Mouse (Mus musculus) urinary bladder, postnatal 14 days (tissue): Measurements from ENCODE around the gene Akap7.
"Not testable (repeated sequence)": the region's sequence is repeated elsewhere in the genome, so short reads cannot be mapped to it uniquely, and the experiment has no call there.

Source experiments
- DNase-seq: peaks from one replicate; pipeline ENCODE4 v3.0.0; 2021; ENCODE audit warnings: low spot score

Gene Akap7

DNA sequence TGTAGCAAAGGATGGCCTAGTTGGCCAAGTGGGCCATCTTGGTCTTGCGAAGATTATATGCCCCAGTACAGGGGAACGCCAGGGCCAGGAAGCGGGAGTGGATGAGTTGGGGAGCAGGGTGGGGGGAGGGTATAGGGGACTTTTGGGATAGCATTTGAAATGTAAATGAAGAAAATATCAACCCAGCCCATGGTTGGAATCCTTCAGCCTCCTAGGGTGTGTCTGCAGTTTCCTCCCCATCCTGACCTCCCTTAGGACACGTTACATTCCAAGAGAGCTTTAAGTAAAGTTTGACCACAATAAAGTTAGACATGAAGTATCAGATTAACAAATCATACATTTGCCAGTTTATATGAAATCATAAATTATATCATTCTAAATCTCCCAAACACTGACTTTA, 116.5 kb downstream of the Akap7 start:
- DNase-seq, result no peak

- DNase-seq, result not testable (repeated sequence)
Observed at GRCm38 (mm10) chr10:25186240-25186639, 121.4 kb downstream of the Akap7 start.

- DNase-seq, result no peak
Observed at GRCm38 (mm10) chr10:25185691-25186090, 122.0 kb downstream of the Akap7 start.

- DNase-seq, result no peak
Observed at GRCm38 (mm10) chr10:25184819-25185603, 122.7 kb downstream of the Akap7 start.

DNA sequence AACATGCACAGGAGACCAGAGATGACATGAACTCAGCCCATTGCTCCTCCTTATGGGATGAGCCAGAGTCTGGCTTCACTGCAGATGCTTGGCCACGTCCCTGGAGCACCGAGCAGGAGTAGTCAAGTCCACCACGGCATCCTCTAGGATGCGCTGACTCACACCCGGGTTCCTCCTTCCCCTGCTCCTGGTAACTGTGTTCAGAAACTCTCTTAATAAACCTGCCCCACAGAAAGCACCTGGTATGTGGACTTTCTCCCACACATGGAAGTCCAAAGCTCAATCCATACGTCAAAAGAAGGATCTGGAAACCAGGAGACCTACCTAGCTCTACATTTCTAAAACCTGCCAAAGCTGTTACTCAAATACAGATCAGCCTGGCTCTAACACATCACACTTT, 124.4 kb downstream of the Akap7 start:
- no peak for DNase-seq

GRCm38 (mm10) chr10:25179030-25179429, 128.6 kb downstream of the Akap7 start:
- no peak for DNase-seq

- no peak for DNase-seq
Observed at GRCm38 (mm10) chr10:25177270-25177669, 130.4 kb downstream of the Akap7 start.

DNA sequence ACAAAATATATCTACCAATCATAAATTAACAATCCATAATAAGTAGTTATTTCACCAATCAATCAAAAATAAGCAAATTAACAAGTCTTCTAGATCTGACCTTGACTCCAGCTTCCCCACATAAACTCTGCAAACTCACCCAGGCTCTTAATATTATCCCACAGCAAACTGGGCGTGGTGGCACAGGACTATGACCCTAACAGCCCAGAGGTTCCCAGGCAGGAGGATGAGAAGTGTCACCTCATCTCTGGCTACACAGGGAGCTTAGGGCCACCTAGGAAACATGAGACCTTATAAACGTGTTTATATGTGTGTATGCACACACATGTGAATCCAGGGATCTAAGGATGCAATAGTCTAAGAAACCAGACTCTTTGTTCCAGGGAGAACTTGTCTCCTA, 132.8 kb downstream of the Akap7 start:
- no peak for DNase-seq

- no peak for DNase-seq
Observed at GRCm38 (mm10) chr10:25167365-25168194, 140.1 kb downstream of the Akap7 start.

DNA sequence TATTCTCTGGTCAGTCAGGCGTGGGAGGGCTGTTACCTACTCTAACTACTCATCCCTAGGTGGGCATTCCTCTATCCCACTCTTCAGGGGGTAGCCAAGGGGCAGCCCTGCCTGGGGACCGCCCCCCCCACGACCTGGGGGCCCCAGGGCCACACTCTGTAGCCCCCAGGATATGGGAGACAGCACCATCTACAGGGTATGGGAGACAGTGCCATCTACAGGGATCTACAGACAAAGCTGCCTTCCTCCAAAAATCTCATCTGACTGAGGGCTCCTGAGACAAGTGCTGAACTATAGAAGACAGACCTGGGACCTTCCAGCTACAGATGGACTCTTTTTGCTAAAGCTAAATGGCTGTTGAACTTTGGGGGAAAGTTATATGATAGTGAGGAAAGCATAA, 144.2 kb downstream of the Akap7 start:
- DNase-seq, result not testable (repeated sequence)

- no peak for DNase-seq
Observed at GRCm38 (mm10) chr10:25161701-25162100, 146.0 kb downstream of the Akap7 start.

DNA sequence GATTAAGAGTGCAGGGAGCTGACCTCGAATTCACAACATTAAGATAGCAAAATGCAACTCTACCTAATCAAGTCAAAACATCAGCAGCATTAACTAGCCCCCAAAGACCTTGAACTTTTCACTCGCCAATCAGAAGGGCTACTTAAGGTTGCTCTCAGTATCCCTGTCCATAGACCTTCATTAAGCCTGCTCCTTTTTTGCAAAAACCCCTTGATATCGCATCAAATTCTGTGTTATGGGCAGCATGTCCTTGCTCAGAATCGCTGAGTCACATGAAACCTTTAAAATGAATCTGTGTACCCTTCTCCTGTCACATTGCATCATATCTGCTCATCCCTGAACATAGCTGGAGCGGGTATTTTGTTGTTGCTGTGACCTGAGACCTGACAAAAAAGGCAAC, 149.0 kb downstream of the Akap7 start:
- no peak for DNase-seq

DNA sequence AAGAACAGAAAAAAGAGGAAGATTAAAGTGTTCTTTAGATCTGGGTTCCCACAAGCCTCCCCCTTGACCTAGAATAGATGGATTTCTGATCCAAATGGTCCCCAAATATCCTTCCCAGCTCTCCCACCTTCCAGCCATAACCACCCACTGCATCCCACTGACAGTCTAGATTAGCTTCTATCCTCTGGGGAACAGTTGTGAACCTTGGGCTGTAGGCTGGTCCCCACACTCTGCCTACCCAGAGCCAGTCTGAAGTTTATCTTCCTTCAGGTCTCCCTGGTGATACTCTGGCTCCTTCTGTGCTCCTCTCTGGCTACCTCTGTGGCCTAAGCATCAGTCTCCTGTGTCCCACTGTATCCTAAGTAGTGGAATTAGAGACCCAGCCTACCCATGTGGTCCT, 150.3 kb downstream of the Akap7 start:
- DNase-seq, result no peak

- DNase-seq, result no peak
Observed at GRCm38 (mm10) chr10:25154225-25154624, 153.4 kb downstream of the Akap7 start.

DNA sequence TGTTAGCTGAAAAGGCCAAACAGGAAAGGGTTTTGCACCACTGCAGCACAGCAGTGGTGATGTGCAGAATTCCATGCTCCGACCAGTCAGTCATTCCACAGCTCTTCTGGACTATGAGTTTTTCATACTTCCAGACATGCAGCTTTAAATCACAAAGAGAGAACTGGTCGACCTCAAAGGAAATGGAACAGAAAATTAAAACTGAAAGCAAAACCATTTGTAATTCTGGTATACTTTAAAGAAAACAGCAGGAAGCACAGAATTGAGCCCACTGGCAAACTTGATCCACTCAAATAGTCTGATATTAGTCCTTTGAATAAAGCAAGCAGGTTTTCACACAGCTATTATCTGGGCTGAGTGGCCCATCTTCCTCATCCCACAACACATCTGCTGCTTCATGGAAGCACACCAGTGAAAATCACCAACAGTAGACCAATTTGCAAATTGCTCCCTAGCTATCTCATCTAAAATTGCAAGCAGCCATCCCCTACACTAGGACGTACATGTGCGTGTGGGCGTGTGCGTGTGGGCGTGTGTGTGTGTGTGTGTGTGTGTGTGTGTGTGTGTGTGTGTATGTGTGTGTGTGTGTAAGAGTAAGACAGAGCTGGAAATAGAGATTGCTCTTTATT, 156.4 kb downstream of the Akap7 start:
- no peak for DNase-seq

DNA sequence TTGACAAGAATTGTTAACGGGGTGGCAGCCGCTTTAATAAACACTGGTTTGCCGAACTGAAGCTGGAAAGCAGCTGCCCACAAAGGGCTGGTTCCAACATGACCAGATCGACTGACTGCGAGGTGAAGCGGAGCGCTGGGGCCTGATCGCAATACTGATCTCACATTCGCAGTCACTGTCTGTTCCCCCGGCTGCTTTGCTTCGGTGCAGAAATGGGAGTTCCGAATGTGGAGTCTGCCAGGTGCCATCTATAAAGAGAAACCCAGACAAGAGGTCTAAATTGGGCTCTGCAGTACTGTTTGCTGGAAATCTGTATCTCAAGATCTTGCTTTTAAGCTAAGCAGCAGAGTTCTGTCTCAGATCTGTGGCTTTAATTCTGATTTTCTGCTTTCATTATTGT, 161.8 kb downstream of the Akap7 start:
- no peak for DNase-seq

DNA sequence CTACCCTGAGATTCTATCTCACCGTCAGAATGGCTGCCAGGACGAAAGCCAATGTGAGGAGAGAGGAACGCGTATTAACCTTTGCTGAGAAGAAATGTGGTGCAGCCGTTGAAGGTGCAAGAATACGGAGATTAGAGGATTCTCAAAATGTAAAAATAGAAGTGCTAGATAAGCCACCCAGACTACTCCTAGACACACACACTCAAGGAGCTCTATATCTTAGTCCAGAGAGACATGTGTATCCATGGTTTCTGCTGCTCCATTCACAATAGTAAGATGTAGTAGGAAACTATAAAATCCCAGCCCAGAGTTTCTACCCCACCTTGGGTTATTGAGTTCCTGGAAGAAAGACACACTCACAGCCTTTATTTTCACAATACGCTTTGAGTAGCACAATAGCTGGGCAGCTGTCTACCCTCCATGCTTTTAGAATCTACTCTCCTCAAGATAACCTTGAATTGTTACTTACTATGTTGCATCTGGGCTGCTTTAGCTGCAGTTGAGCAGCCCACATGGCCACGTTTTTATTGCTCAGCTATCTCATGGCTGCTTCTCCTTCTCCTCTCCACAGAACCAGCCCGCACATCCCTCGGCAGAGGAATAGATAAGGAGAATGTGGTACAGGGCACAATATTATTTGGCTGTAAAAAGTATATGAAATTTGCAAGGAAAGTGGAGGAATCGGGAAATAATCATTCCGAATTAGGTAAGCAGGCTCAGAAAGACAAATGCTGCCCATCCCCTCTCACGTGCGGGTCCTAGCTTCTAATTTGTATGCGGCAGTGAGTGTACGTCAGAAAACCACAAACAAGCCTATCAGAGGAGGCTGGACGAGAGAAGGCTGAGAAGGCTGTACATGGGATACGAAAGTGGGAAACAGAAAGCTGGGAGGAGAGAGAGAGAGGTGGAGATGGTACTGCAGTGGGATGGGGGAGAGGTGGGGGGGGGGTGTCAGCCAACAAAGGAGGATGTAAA, 162.6 kb downstream of the Akap7 start:
- DNase-seq, result no peak

GRCm38 (mm10) chr10:25141781-25142180, 165.9 kb downstream of the Akap7 start:
- DNase-seq, result no peak

- peak; percentile 12 for DNase-seq
Observed at GRCm38 (mm10) chr10:25140155-25140755, 167.4 kb downstream of the Akap7 start.

GRCm38 (mm10) chr10:25133581-25133980, 174.1 kb downstream of the Akap7 start:
- DNase-seq, result no peak

DNA sequence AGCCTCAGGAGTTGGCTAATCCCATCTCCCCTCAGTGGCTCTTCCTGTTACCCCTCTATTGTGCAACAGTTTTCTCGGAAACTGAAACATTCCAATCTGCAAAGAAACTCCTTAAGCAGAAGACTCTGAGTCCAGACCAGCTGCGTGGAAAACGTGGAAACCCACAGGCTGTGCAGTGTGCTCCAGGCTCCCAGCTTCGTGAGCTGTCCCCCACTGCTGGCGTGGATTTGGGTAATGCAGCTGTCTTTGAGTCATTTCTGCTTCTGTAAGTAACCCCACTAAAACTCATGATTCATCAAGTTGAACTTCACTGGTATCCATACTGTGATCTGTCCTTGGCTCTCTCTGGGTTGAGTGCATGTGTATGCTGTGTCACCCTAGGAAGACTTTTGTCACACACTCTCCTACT, 179.2 kb downstream of the Akap7 start:
- peak; percentile 25 for DNase-seq
